Mouse (Mus musculus) layer of hippocampus, adult 2 months (tissue): ENCODE results near the gene Sec31b. TPM values are rescaled to one million over a fixed set of nuclear protein-coding genes. Genes with fewer than 3 reads are reported as not detected.
A peak's percentile ranks its signal among the peaks of the same experiment; 100 is the strongest.

Experiments
- DNase-seq, 2 experiments: peaks; one replicate each; pipeline ENCODE4 v3.0.0; 2022; ENCODE audit warnings: low spot score in 2 of 2
- H3K27ac ChIP-seq: fragments of 200-600 bp; 2 replicates; pipeline ENCODE4 v1.8.1; 2022
- H3K4me3 ChIP-seq: fragments of 200-600 bp; 2 replicates; pipeline ENCODE4 v1.8.1; 2022; ENCODE audit warnings: mild to moderate bottlenecking
- CTCF ChIP-seq: fragments of 200-600 bp; conservative IDR thresholded peaks from 2 replicates; pipeline ENCODE4 v1.8.1; 2022; ENCODE audit warnings: antibody characterized with exemption, mild to moderate bottlenecking, moderate library complexity
- total RNA-seq, 2 experiments: library from RNA; stranded (reverse); gene quantifications; 2 replicates each; pipeline ENCODE4 v1.2.3; 2021

The Sec31b gene
- total RNA-seq, 2 experiments from 2014 or later, result 0.12 to 0.67 TPM

DNA sequence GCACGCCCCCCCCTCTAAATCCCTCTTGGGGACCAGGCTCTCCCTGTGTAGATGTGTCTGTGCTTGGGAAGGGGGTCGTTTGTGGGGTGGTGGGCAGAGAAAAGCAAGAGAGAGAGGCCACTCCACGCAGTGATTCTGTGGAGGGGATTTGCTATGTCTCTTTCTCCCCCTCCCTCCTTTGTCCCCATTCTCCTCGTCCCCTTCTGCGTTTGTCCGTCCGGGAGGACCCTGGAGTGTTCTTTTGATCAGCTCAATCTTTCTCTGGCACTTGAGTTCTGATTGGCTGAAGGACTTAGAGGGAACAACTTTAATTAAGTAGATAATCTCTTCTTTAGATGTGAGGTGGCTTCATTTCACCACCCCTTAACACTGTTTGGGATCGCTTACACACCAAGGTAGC is 52.5 kb downstream of the Sec31b start, which contains the start of gene Wnt8b:
Gene Wnt8b, plus strand, starts transcription at position 345 of the 400 bp plus-strand sequence.
- TF ChIP-seq CTCF, result no peak
- no peak for DNase-seq
- Histone ChIP-seq H3K4me3 (no peak within 1 kb of the TSS), H3K27ac (no peak within 1 kb of the TSS)

DNA sequence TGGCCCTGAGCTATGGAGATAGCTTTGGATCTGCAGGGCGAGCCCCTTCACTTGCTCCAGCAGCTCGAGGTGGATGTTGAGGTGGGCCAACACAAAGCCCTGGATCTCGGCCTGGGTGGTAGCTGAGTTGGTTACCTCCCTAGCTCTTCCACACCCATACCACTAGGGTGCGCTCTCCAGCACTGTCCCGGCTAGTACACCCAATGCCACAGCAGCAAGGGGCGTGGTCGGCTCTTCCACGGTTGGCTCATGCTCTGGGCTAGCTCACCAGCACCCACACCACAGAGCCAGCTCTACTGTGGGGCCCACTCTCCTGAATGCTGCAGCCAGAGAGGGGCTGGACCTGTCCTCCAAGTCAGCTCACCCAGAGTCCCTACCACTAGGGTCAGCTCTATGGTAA is 58.4 kb downstream of the Sec31b start:
- Histone ChIP-seq H3K4me3 (no peak overlapping the region), H3K27ac (no peak overlapping the region)
- TF ChIP-seq CTCF, result peak; percentile 71
- peak in 1 of 2 experiments; percentile 18 for DNase-seq

DNA sequence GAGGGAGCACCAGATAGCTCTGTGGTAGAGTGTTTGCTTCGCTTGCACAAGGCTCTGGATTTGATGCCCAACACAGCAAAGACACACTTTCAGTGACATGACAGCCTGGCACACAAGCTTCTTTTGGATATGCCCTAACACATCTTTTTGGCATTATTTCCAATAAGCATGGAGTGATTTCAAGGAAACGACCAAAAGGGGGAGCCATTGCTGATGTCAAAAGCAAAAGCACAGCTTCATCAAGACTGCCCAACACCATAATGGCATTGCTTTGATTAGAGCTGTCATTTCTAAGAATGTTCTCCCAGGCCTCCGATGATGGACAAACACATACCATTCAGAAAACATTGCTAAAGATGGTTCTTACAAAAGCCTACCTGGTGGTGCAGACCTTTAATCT is 69.1 kb downstream of the Sec31b start:
- Histone ChIP-seq H3K4me3 (no peak overlapping the region), H3K27ac (no peak overlapping the region)
- DNase-seq, result no peak
- peak; percentile 53 for TF ChIP-seq CTCF

DNA sequence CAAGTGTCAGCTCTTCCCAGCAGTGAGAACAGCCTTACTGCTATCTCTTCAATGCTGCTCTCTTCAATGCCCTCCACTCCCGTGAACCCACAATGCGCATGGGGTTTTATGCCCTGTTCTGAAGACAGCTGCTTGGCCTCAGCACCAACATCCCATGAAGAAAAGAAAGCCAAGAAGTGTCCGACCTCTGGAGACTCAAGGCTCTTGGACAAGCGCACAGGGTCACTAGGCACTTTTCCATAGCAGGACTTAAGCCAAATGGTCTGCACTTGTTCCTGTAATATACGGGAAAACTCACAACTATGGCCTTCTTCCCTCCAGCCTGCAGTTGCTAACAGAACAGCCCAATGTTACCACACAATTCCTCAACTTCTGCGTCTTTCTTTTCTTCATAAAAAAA is 70.4 kb downstream of the Sec31b start:
- Histone ChIP-seq H3K27ac (no peak overlapping the region), H3K4me3 (no peak overlapping the region)
- TF ChIP-seq CTCF, result no peak
- no peak for DNase-seq

DNA sequence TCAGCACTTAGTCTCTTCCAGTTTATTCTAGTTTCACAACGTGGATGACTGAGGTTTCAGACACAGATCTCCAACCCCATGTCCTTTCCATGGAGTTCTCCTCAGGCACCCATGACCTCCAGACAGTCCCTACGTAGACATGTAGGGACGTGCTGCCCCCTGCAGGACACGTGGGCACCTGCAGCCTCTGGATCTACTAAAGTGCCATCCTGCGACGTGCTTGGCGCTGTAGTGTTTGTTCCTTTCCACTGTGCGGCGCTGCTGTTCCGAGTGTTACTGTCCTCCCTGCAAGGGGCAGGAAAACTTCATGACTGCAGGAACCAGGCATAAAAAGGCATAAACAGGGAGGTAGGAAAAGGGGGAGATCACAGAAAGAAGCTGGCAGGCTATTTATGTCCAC is 71.5 kb downstream of the Sec31b start:
- Histone ChIP-seq H3K4me3 (no peak overlapping the region), H3K27ac (no peak overlapping the region)
- peak; percentile 50 to 76 for DNase-seq
- TF ChIP-seq CTCF, result peak; percentile 98

Other genes with a start within 250 kb of the Sec31b start
- 1 to 10 TPM; 2.3 to 2.5 TPM for gene Scd4, start 212.8 kb downstream of the Sec31b start, total RNA-seq
- gene Scd1, start 138.0 kb downstream of the Sec31b start, total RNA-seq, result 100 to 1,000 TPM; 139 TPM
- under 1 TPM in 1 of 2 experiments, not detected in 1; 0.17 TPM for gene Wnt8b, start 52.4 kb downstream of the Sec31b start, total RNA-seq
- not detected for gene Gm20538, start 7.0 kb upstream of the Sec31b start, total RNA-seq
- 100 to 1,000 TPM; 349 to 378 TPM for gene Ndufb8, start 9.6 kb upstream of the Sec31b start, total RNA-seq
- 10 to 100 TPM; 32.7 to 33.6 TPM for gene Hif1an, start 17.0 kb upstream of the Sec31b start, total RNA-seq
- under 1 TPM; 0.25 to 0.31 TPM for gene Pax2, start 210.2 kb upstream of the Sec31b start, total RNA-seq